In the genomic region with DNA sequence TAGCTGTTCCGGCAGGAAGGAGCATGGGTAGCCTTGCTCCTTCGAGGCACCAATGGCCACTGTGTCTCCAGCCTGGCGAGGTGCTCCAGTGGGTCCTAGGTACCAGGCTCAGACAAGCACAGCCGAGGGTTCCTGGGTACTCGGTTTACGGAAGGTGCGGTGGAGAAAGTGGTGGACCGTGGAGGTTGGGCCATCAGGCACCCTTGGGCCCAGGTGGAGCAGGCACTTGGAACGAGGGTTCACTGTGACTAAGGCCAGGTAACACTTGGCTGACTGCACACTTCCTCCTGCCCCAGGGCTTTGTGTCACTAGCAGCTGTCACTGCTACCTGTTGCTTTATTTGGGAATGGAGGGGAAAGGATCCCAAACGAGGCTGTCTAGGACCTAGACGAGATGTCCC, we compare ENCODE assay signal across 9 mouse cellular contexts. TPM values are rescaled to one million over a fixed set of nuclear protein-coding genes. Genes with fewer than 3 reads are reported as not detected.
DNase-seq lines count a peak whose midpoint lies in the region; ATAC-seq and TF ChIP-seq lines count a peak whose summit lies in the region.
"Had no signal": no experiment of that assay in that cellular context is flagged by ENCODE, and none has a peak within 500 bp of the region (broad histone marks: within the 10 kb centered on the region; RNA-seq: fewer than 3 reads in every experiment).

No protein-coding gene starts in this region.

- H3K4me1 ChIP-seq in embryonic facial prominence, embryonic 12.5 days, result peaks cover 5% of the 10 kb centered on the region; the same call in 1 of the 2 replicates
- peaks cover 54% of the 10 kb centered on the region for H3K4me1 ChIP-seq in embryonic facial prominence, embryonic 10.5 days
- H3K4me1 ChIP-seq in testis, adult 2 months (ENCODE audit: control insufficient read depth, insufficient read depth, low read length), result peaks cover 8% of the 10 kb centered on the region
- H3K4me1 ChIP-seq in liver, postnatal 0 days (ENCODE audit: insufficient read depth), result peaks cover 33% of the 10 kb centered on the region

- intact Hi-C loops in gastrocnemius, postnatal 14 days (cut with DNase I; ENCODE audit: low total_unique reads), result no loop called here

- no peak for TF ChIP-seq EP300 in liver, postnatal 0 days (IDR thresholded peaks at IDR 0.05; ENCODE audit: low read depth)

- 69% methylated on average over 11 of the region's 11 CpGs for WGBS in embryonic facial prominence, embryonic 12.5 days
- 78% methylated on average over 11 of the region's 11 CpGs for WGBS in embryonic facial prominence, embryonic 10.5 days
- 52% methylated on average over 11 of the region's 11 CpGs for WGBS in liver, postnatal 0 days (ENCODE audit: insufficient replicate concordance)

- DNase-seq in embryonic facial prominence, embryonic 10.5 days (ENCODE audit: low spot score), result no peak
- no peak for DNase-seq in testis, postnatal 14 days (ENCODE audit: low spot score)
- no peak for DNase-seq in liver, postnatal 0 days
- no peak for DNase-seq in left cerebral cortex, adult 8-10 months (ENCODE audit: low spot score in 2 of 2)
- no peak for DNase-seq in gastrocnemius, postnatal 14 days
- DNase-seq: thymus, postnatal 36 days had no signal

- no peaks in the 10 kb centered on the region for H3K9me3 ChIP-seq in embryonic facial prominence, embryonic 12.5 days
- no peaks in the 10 kb centered on the region for H3K9me3 ChIP-seq in embryonic facial prominence, embryonic 10.5 days
- no peaks in the 10 kb centered on the region for H3K9me3 ChIP-seq in liver, postnatal 0 days (ENCODE audit: low read length)

- H3K4me3 ChIP-seq in embryonic facial prominence, embryonic 12.5 days, result no peak overlapping the region
- no peak overlapping the region for H3K4me3 ChIP-seq in embryonic facial prominence, embryonic 10.5 days
- H3K4me3 ChIP-seq in testis, adult 2 months (ENCODE audit: control insufficient read depth, low read depth, low read length), result peak overlapping the region; percentile 66
- H3K4me3 ChIP-seq in liver, postnatal 0 days (ENCODE audit: low read depth, low read length), result peak overlapping the region; percentile 56

- H3K27me3 ChIP-seq in embryonic facial prominence, embryonic 12.5 days, result peaks cover 3% of the 10 kb centered on the region; the same call in 1 of the 2 replicates
- H3K27me3 ChIP-seq in embryonic facial prominence, embryonic 10.5 days (replicated peaks; ENCODE audit: low read depth, poor library complexity, severe bottlenecking), result peaks cover 23% of the 10 kb centered on the region
- H3K27me3 ChIP-seq in testis, adult 2 months (ENCODE audit: control insufficient read depth, insufficient read depth, low read length), result no peaks in the 10 kb centered on the region
- H3K27me3 ChIP-seq in liver, postnatal 0 days (ENCODE audit: insufficient read depth, low read length), result no peaks in the 10 kb centered on the region

- 0 out of 2 replicates have a peak overlapping the region, but pooled peaks have one; percentile 10 for H3K4me2 ChIP-seq in embryonic facial prominence, embryonic 12.5 days (replicated peaks)
- peak overlapping the region; percentile 71 for H3K4me2 ChIP-seq in liver, postnatal 0 days (ENCODE audit: low read depth, low read length)

- H3K27ac ChIP-seq in embryonic facial prominence, embryonic 12.5 days, result no peak overlapping the region
- H3K27ac ChIP-seq in embryonic facial prominence, embryonic 10.5 days (replicated peaks), result no peak overlapping the region
- H3K27ac ChIP-seq in testis, adult 2 months (ENCODE audit: control insufficient read depth, insufficient read depth, low read depth, low read length), result peak overlapping the region; percentile 44
- peak overlapping the region; percentile 94 for H3K27ac ChIP-seq in liver, postnatal 0 days (ENCODE audit: low read depth)

- no peak overlapping the region for H3K9ac ChIP-seq in embryonic facial prominence, embryonic 12.5 days
- H3K9ac ChIP-seq in liver, postnatal 0 days (replicated peaks), result peak overlapping the region; percentile 78

- no peaks in the 10 kb centered on the region for H3K36me3 ChIP-seq in embryonic facial prominence, embryonic 12.5 days
- H3K36me3 ChIP-seq in embryonic facial prominence, embryonic 10.5 days (replicated peaks), result no peaks in the 10 kb centered on the region
- no peaks in the 10 kb centered on the region for H3K36me3 ChIP-seq in testis, adult 2 months (ENCODE audit: control insufficient read depth, insufficient read depth, low read length)
- H3K36me3 ChIP-seq in liver, postnatal 0 days (replicated peaks; ENCODE audit: insufficient read depth, low read length), result peaks cover 17% of the 10 kb centered on the region

- TF ChIP-seq POLR2A in testis, adult 2 months (IDR thresholded peaks at IDR 0.05; ENCODE audit: control insufficient read depth, low read depth, low read length), result no peak

- ATAC-seq in embryonic facial prominence, embryonic 12.5 days (ENCODE audit: insufficient number of reproducible peaks, insufficient read depth, low FRiP score, low TSS enrichment), result no peak
- no peak for ATAC-seq in liver, postnatal 0 days
- ATAC-seq in megakaryocyte-erythroid progenitor cell, adult 5-6 weeks (replicated peaks; ENCODE audit: low FRiP score, low TSS enrichment, poor library complexity, severe bottlenecking), result no peak

- TF ChIP-seq CTCF in testis, adult 2 months (IDR thresholded peaks at IDR 0.05; ENCODE audit: control insufficient read depth, insufficient read depth, insufficient replicate concordance, low read depth, low read length), result no peak
- no peak for TF ChIP-seq CTCF in liver, postnatal 0 days (IDR thresholded peaks at IDR 0.05; ENCODE audit: low read depth)

RNA-seq across cellular contexts. Expression of a gene that starts 3.6 kb away (rescaled TPM):
- 0.43 and 0.56 TPM in 2 replicates for polyA plus RNA-seq in embryonic facial prominence, embryonic 12.5 days (2016; fragmentation: Nextera tagmentation; extraction: Ambion mirVana)
- polyA plus RNA-seq in embryonic facial prominence, embryonic 10.5 days (2016; fragmentation: Nextera tagmentation; extraction: Ambion mirVana), result 0.43 and 0.47 TPM in 2 replicates
- polyA plus RNA-seq in testis, adult 2 months (2012; rRNA removed), result 437 and 440 TPM in 2 replicates
- polyA plus RNA-seq in liver, postnatal 0 days (2015; fragmentation: Nextera tagmentation; extraction: Ambion mirVana), result 138 and 168 TPM in 2 replicates
- 0.15 TPM in 1 of 2 replicates, not detected in the other for total RNA-seq in megakaryocyte-erythroid progenitor cell, adult 5-6 weeks (2014; fragmentation: Nextera tagmentation)
- not detected in 2 replicates for total RNA-seq in megakaryocyte-erythroid progenitor cell, adult 5-6 weeks (2017)
- total RNA-seq in left cerebral cortex, adult 8-10 months (2022), result 1 to 10 TPM in 1 of 4 experiments, under 1 TPM in 3; 0.39 to 1.5 (median 0.74) TPM
- 1 to 10 TPM; 3.9 to 5.1 TPM for total RNA-seq in gastrocnemius, postnatal 14 days (2021)

RNA-seq across cellular contexts. Expression of a gene that starts 9.0 kb away (rescaled TPM):
- 10.7 and 12.5 TPM in 2 replicates for polyA plus RNA-seq in embryonic facial prominence, embryonic 12.5 days (2016; fragmentation: Nextera tagmentation; extraction: Ambion mirVana)
- polyA plus RNA-seq in embryonic facial prominence, embryonic 10.5 days (2016; fragmentation: Nextera tagmentation; extraction: Ambion mirVana), result 8.8 and 9.4 TPM in 2 replicates
- 14.8 and 16.0 TPM in 2 replicates for polyA plus RNA-seq in testis, adult 2 months (2012; rRNA removed)
- polyA plus RNA-seq in liver, postnatal 0 days (2015; fragmentation: Nextera tagmentation; extraction: Ambion mirVana), result 0.14 TPM in 1 of 2 replicates, not detected in the other
- total RNA-seq in megakaryocyte-erythroid progenitor cell, adult 5-6 weeks (2014; fragmentation: Nextera tagmentation), result not detected in 2 replicates
- not detected in 2 replicates for total RNA-seq in megakaryocyte-erythroid progenitor cell, adult 5-6 weeks (2017)
- 10 to 100 TPM; 91.8 to 100.0 (median 96.7) TPM for total RNA-seq in left cerebral cortex, adult 8-10 months (2022)
- total RNA-seq in gastrocnemius, postnatal 14 days (2021), result under 1 TPM; 0.33 to 0.59 TPM

RNA-seq across cellular contexts. Expression of a gene that starts 42.8 kb away (rescaled TPM):
- 12.5 and 14.7 TPM in 2 replicates for polyA plus RNA-seq in embryonic facial prominence, embryonic 12.5 days (2016; fragmentation: Nextera tagmentation; extraction: Ambion mirVana)
- 7.3 and 7.6 TPM in 2 replicates for polyA plus RNA-seq in embryonic facial prominence, embryonic 10.5 days (2016; fragmentation: Nextera tagmentation; extraction: Ambion mirVana)
- 5.3 and 5.4 TPM in 2 replicates for polyA plus RNA-seq in testis, adult 2 months (2012; rRNA removed)
- polyA plus RNA-seq in liver, postnatal 0 days (2015; fragmentation: Nextera tagmentation; extraction: Ambion mirVana), result 37.0 and 44.4 TPM in 2 replicates
- 5.9 and 9.0 TPM in 2 replicates for total RNA-seq in megakaryocyte-erythroid progenitor cell, adult 5-6 weeks (2014; fragmentation: Nextera tagmentation)
- total RNA-seq in megakaryocyte-erythroid progenitor cell, adult 5-6 weeks (2017), result 5.8 and 6.2 TPM in 2 replicates
- 10 to 100 TPM; 29.0 to 31.0 (median 30.1) TPM for total RNA-seq in left cerebral cortex, adult 8-10 months (2022)
- total RNA-seq in gastrocnemius, postnatal 14 days (2021), result 10 to 100 TPM; 67.6 to 94.0 TPM

Comparison
In these comparisons a context has a peak if more than half of its experiments do, and no peak if none do; other contexts are left out.
1. H3K27ac ChIP-seq: peak in testis, adult 2 months (single experiment) and liver, postnatal 0 days (single experiment); none in embryonic facial prominence, embryonic 12.5 days (single experiment) and embryonic facial prominence, embryonic 10.5 days (single experiment).
2. H3K4me3 ChIP-seq: peak in testis, adult 2 months (single experiment) and liver, postnatal 0 days (single experiment); none in embryonic facial prominence, embryonic 12.5 days (single experiment) and embryonic facial prominence, embryonic 10.5 days (single experiment).
3. RNA of a gene that starts 3.6 kb away (polyA plus RNA-seq): 437 to 440 TPM in testis, adult 2 months and 138 to 168 TPM in liver, postnatal 0 days; 0.43 to 0.56 TPM in embryonic facial prominence, embryonic 12.5 days and 0.43 to 0.47 TPM in embryonic facial prominence, embryonic 10.5 days; every median in the first group is over 10 times any median in the second.